Mouse (Mus musculus): ENCODE measurements around the gene Pde4d. TPM values are rescaled to one million over a fixed set of nuclear protein-coding genes. Genes with fewer than 3 reads are reported as not detected.

Pde4d gene
- total RNA-seq, 2 experiments from 2014 or later, result 37.4 to 43.6 TPM

DNA sequence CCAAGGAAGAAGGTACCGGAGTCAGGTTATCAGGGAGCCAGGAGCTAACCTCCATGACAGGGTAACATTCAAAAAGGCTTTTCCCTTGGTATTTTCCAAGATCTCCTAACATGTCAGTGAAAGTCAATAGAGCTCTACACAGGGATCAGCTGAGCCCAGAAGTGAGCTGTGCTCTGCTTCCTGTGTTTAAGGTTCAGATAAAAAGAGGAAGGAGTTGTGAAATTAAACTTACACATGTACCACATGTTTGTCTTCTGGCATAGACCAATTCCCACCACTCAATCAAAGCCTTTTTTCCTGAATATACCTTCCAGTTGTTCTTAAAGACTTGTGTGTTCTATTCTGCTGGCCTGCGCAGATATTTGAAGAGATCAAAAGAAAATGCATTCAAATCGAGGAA lies 37.3 kb downstream of the Pde4d start:
- DNase-seq, result no peak
- intact Hi-C loops (cut with DNase I), result no loop called here

DNA sequence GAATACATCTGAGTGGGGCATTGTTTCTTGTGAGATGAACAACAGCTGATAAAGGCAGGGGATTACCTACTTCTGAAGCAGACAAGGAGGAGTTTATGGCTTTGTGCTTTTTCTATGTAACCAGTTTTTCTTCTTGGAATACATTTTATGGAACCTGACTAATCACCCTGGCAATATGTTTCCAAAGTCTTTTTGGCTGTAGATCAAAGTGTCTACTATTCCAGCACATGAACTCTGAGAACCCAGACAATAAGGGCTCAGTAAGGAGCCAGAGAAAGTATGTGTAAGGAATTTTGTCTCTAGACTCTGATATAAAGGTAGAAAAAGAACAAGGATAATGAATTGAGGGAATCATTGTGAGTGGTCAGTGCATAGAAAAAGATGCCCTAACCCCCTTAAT lies 40.1 kb downstream of the Pde4d start:
- intact Hi-C loops (cut with DNase I), result no loop called here
- no peak for DNase-seq

DNA sequence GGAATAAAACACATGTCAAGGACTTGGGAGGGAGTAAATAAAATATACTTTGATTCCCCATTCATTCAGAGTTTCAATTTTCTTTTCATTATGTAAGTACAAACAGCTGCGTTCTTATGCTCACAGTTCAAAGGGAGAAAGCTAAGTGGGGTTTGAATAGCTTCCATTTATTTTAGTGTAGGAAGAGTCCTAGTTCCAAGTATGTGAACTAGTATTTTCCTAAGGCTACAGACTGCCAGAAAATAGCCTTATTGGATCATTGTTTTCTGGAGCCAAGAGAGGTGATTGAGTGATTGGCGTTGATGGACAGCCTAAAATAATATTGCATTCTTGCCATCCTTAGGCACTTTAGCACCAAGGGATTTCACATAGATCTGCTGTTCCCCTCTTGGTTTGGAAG lies 41.1 kb downstream of the Pde4d start:
- no peak for DNase-seq
- intact Hi-C loops (cut with DNase I), result no loop called here

DNA sequence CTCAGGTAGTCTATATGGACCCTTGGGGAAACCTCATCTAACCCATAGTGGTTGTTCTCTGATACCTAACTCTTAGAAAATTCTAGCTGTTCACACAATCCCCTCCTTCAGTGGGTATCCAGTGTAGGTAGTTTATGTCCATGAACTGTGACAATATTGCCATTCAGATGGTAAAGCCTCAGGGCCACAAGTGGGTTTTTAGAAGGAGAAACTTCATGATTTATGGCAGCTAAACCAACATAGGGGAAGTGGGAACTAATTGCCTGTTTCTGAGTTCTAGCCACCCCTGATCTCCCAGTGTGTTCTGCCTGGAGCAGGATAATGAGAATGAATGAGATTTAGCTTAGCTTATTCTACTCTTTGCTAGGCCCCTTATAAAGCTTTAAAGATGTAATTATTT lies 43.1 kb downstream of the Pde4d start:
- no peak for DNase-seq
- intact Hi-C loops (cut with DNase I), result no loop called here

DNA sequence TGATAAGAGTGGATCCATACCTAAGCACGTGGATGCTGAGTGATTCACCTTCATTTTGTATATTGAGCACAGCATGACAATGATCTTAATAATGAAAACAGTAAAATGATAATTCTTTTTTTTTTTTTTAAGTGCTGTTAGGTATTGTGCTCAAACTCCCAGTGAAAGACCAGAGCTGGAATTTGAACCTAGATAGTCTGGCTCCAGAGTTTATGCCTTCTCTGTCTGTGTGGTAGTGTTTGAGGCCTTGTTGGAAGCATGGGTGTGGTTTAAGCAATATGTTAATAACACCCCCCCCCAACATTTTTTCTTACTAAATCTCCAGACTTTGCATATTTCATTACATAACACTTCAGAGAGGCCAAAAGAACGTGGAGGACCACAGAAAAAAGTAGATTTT lies 44.6 kb downstream of the Pde4d start:
- intact Hi-C loops (cut with DNase I), result no loop called here
- DNase-seq, result no peak

DNA sequence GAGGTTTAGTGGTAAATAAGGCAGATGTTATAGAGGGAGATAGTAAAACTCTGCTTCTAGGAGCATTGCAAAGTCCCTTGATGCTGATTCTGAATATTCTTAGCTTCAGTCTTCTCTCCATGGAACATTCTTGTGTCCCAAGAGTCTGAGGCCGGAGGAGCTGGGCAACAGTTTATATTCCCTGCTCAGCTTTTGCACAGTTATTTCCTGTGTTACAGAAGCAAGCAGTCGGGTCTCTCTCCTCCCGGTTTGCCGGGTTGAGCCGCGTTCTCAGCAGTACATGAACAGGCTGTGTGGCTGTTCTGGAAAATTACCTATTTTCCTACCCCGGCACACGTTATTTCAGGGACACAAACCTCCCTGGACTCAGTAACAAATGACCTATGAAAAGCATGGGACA lies 48.0 kb downstream of the Pde4d start:
- intact Hi-C loops (cut with DNase I), result no loop called here
- DNase-seq, result no peak

DNA sequence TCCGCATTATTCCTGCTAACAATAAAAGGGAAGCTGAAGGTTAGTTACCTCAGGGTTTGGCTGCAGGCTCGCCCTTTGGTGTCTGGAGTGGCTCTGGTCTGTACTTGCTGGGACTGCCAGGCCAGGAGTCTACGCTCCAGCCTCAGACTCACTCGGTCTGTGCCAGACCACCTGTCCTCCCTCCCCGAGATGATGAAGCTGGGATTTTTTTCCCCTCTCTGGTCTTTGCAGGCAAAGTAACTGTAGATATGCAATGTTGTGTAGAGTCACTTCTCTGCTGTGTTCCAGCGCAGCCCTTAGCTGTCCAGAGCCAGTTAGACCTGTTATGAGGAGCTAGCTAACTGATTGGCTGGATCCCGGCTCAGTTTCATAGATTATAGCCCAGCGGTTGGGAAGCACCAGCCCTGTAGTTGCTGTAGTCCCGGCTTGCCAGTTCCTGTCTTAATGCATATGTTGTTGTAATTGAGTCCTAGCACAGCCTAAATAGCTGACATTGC lies 48.5 kb downstream of the Pde4d start:
- intact Hi-C loops (cut with DNase I), result no loop called here
- DNase-seq, result no peak

DNA sequence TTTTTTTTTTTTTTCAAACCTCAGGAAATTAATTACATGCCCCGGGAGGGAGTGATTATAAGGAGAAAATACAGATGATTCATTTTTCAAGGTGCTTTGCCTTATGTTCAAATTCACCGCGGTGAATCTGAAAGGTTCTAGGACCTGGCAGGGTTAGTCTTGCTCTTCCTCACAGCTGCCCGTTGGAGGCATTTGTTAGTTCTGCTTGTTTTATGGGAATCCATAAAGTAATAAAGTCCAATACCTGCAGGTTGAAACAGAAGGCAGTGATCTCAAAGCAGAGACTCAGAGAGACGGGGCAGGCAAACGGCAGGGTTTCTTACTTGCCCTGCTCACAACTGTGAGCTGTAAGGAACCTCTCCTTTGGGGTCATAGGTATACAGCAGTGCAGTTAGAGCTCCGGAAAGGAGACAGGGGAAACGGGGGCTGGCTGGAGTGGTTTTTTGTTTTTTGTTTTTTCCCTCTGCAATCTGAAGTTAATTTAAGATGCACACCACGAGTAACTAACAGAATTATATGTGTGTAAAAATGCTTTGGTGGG lies 49.1 kb downstream of the Pde4d start:
- DNase-seq, result no peak
- intact Hi-C loops (cut with DNase I), result no loop called here

DNA sequence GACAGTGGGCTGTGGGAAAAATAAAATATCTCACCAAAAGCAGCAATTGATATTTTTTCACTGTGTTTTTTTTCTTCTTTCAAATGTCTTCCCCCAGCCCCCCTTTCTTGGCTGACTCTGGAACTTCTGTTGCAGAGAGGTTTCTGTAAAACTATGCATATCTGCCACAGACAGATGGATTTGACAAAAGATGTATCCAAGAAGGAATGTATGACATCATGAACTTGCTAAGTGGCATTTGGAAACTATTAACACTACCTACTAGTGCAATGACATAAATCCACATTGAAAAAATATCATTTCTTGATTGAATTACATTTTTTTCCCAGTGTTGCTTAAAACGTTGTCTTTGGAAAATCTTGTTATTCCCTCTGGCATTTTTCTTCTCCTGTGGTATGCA lies 51.6 kb downstream of the Pde4d start:
- intact Hi-C loops (cut with DNase I), result no loop called here
- no peak for DNase-seq

DNA sequence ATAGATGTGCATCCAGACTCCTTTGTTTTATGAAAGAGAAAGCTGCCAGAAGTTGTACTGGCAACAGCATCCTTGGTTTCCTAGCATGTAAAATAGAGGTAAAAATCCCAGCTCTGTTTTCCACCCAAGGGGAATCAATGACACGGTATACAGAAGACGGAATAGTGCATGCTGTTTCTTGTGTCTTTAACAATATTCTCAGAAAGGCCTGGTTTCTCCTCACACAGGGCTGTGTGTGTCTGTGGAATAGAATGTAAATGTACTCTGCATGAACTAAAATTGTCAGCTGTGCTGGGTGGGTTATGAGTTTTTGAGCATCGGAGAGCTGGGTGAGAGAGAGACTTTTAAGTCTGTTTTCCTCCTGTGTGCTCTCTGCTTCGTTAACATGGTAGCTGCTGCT lies 74.8 kb downstream of the Pde4d start:
- intact Hi-C loops (cut with DNase I), result no loop called here
- DNase-seq, result no peak

DNA sequence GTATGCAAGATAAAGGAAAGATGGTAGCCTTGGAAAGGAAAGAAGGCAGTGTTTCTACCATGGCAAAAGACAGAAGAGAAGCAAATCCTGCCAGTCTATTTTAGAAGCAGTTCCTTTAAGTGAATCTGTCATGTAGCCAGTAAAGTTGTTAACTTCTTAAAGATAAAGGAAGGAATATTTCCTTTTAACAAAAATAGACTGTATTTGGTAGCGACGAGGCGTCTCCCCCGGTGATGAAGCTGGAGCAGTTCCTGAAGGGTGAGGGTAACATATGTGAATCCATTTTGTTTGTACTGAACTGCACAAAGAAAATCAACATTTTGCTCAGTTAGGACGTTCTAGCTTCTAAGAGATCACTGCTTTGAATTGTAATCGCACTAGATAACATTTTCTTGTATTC lies 75.2 kb downstream of the Pde4d start:
- DNase-seq, result no peak
- intact Hi-C loops (cut with DNase I), result no loop called here

DNA sequence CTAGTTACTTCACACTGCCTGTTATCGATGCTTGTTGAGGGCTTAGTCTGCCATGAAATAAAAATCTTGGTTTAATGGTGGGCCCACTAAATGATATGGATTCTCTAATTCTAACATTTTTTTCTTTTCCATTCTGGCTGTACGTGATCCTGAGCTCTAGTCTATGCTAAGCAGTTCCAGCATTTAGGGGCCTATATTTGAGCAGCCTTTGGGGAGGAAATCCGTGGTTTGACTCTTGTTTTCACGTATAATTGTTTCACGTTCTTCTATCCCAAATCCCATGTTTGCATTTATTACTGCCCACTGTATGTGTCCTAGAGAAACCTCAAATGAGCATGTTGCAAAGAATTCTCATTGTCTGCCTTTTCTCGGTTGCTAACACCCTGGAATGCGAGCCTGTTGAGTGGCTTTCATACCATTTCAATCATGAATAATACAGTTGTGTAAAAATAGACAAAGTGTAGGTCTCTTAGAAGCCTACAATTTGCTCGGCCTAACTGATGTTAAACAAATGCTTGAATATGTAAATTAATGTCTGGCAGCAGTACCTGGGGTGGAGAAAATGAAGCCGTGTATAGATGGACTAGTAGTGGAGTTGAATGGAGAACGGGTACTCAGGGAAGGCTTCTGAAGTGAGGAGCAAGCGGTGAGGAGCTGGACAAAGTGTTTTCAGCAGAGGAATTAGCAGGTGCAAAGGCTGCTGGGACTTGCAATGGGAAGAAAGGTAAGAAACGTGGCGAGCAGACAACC lies 76.7 kb downstream of the Pde4d start:
- intact Hi-C loops (cut with DNase I), result no loop called here
- no peak for DNase-seq

DNA sequence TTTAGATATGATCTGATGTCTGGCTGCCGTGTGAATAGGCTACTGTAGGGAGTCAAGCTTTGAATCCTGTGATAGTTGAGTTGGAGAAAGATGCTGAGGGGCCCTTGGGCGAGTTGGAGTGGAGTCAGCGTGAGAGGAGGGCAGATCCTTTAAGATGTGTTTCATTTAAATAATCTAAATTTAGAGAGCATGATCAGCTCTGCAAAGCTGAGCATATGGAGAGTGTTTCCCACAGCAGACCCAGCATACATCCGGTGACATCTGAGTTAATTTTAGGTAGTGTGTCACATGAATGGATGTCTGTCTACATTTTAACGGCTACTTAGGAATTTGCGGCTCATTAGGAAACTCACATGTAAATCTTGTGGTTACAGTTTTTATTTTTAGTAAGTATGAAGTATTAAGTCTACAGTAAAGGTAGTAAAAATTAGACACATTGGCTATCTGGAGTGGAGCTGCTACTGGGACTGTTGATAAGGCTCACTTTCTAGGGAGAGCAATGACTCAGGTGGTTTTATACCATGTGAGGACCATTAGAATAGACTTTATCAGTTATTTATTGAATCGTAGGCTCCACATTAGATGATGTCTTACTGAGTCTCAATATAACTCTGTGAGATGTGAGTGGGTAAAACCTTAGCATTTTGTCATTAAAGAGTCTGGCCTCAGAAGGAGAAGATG lies 77.5 kb downstream of the Pde4d start:
- DNase-seq, result no peak
- intact Hi-C loops (cut with DNase I), result no loop called here

DNA sequence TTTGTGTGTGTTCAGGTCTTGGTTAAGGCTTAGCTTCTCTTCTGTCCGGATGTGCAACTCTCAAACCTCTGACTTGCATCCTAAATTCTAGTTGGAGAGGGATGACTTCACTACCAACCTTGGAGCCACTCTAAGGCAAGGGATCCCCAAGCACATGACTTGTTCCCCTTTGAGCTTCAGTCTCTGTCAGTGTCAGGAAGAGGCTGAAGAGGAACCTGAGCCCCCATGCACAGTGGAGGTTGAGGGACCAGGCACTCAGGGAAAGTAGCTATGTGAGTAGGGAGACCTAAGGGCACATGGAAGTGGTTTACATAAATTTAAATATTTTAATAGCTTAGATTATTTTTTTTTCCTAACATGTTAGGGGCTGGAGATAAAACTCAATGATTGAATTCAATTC lies 78.6 kb downstream of the Pde4d start:
- intact Hi-C loops (cut with DNase I), result no loop called here
- DNase-seq, result no peak

DNA sequence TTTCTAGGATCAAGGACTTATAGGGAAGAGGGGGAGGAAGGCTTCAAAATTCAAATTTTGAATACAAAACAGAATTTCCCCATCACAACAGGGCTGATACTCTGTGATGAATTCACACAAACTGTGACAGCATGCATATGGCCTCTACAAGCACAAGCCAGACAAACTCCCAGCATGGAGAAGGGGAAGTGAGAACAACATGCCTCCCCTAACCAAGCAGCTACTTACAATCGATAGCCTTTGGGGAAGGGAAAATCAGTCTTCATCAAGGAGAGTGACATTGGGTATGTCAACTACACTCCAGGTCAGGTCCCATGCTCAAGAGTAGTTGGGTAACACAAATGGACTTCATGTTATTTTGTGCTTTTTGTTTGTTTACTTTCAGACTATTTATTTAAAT lies 83.1 kb downstream of the Pde4d start:
- intact Hi-C loops (cut with DNase I), result no loop called here
- DNase-seq, result no peak

DNA sequence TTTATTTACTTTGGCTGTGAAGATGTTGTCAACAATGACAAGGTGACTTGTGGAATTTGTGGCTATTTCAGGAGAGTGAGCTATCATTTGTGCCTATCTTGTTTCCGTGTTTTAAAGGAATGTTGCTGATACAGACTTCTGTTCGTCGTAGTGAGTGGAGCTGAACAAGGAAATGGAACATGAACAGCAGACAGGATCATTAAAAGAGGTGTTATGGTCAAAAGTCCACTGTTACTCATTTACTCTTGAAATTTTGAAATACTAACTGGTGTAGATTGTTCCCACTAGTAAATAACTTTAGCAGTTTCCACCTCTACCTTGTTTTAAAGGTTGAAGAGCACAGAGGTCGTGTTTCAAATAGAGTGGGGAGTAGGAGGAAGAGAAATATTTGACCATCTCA lies 86.7 kb downstream of the Pde4d start:
- no peak for DNase-seq
- intact Hi-C loops (cut with DNase I), result no loop called here

DNA sequence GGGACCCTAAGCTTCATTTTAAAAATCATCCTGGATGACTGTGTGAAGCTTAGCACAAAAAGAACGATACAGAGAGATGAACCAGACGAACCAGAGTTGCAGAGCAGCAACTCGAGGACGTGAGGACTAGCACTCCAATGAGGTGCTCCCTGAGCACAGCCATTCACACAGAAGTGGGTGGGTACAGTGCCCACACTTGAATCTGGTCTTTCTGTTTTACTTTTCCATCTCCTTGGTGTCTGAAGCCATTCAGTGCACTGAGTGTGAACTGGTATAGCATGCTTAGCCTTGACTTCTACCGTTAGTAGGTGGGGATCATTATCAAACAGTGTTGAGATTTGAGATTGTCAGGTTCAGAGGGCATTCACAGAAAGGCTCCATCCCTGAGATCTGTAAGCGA lies 87.2 kb downstream of the Pde4d start:
- intact Hi-C loops (cut with DNase I), result no loop called here
- no peak for DNase-seq

DNA sequence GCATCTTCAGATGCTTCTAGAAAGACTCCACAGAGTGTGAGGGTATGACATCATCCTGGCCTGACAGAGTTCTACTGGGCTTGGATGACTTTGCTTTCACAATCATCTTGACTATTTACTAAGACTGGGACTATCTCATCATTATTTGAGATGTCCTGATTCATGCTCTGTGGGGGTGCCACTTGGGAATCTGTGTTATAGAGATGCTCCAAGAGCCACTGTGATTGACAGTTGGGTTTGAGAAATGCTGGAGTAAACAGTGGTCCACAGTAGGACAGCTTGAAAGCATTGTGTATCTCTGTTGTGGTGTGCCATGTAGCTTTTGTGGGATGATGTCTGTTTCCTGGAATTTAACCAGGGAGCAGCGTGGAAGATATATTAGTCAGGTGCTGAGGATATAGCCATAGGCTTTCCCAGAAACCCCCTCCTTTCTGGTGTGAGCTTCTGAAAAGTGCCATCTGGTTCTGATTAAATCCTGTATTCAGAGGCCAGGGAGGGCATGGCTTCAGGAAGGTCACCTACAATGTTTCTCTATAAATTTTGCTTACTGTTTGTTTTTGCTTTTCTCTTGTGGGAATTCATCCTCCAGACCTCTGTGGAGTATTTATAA lies 89.1 kb downstream of the Pde4d start:
- intact Hi-C loops (cut with DNase I), result no loop called here
- DNase-seq, result no peak

DNA sequence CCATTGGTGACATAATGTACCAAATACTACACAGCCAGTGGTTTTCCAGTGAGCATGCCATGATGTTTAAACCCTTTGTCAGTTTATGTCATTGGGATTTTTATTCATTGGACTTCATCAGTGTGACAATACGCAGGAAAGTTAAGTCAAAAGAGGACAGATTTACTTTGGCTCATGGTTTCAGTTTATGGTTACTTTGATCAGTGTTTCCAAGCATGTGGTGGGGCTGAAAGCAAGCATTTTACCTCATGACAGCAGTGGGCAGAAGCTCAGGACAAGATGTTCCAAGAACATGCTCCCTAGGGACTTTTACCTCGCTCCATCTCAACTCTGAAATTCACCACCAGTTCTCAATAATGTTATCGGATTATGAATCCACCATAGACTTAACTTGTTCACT lies 91.7 kb downstream of the Pde4d start:
- DNase-seq, result no peak
- intact Hi-C loops (cut with DNase I), result no loop called here

DNA sequence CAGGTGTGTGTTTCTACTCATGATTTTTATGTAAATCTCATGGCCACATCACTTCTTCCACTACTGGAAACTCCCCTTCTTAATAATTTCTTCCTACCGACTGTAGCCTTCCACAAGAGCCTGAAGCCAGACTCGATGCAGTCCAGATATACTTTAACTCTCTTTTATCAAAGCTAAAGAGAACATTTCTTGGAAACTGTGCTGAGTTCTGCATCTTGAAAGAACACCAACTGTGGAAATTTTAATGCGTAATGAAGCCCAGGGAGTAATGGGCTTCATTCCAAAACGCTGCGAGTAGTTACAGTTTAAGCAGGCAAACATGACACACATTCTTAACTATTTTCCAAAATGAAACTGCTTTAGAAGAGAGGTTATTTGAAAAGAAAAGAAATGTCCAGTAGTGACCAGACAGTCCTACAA lies 92.6 kb downstream of the Pde4d start:
- intact Hi-C loops (cut with DNase I), result no loop called here
- DNase-seq, result peak in 1 of 2 experiments; percentile 6

DNA sequence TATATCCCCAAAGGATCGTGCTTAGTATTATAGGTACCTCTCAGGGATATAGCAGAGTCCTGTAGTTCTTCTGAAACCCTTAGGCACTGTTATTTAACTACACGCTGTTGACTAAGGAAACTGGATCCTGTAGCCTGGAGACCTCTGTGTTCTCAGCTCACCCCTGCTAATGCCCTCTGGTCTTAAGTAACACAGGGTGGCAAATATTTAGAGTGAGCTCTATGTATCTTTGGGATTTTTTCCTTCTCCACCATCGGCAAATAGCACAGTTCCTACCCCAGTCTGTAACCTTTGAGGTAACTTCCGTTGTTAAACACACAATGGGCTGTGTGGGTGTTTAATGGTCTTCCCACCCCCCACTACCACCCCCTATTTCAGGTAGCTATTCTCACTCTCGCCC lies 102.5 kb downstream of the Pde4d start:
- intact Hi-C loops (cut with DNase I), result no loop called here
- DNase-seq, result no peak

DNA sequence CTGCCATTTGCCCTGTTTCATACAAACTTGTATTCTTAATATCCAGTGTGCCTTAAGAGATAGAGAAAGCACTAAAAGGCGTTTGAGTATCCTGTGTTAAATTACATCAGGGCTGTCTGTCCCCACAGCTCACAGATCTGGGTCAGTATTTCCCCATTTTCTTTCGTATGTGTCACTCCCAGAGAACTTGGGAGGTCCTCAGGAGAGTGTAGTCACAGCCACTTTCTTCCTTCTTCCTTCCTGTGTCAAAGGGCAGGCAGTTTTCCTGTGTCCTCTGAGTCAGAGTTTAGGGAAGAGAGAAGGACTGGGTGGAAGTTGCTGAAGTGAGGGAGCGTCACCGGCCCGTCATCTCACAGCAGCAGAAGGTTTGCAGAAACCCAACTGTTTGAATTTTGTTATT lies 103.2 kb downstream of the Pde4d start:
- no peak for DNase-seq
- intact Hi-C loops (cut with DNase I), result no loop called here

Measured in heart, postnatal 36 days (tissue).